Mouse (Mus musculus) heart, postnatal 4 days (tissue): ENCODE results near the gene Duoxa2. TPM values are rescaled to one million over a fixed set of nuclear protein-coding genes. Genes with fewer than 3 reads are reported as not detected.

Source experiments
- total RNA-seq, 2 experiments: library from RNA; stranded (reverse); gene quantifications; 2 replicates each; pipeline ENCODE4 v1.2.3; 2021

Duoxa2 gene
- total RNA-seq, 2 experiments from 2014 or later = 0.16 to 0.21 TPM

Other genes starting within 250 kb of the Duoxa2 start
- 10 to 100 TPM; 12.2 TPM for gene Spg11, start 180.5 kb upstream of the Duoxa2 start, total RNA-seq
- gene B2m, start 151.2 kb upstream of the Duoxa2 start, total RNA-seq = 100 to 1,000 TPM; 114 to 125 TPM
- not detected for gene Trim69, start 138.2 kb upstream of the Duoxa2 start, total RNA-seq
- not detected for gene Patl2, start 112.7 kb upstream of the Duoxa2 start, total RNA-seq
- not detected for gene Terb2, start 112.6 kb upstream of the Duoxa2 start, total RNA-seq
- gene Sord, start 64.2 kb upstream of the Duoxa2 start, total RNA-seq = 10 to 100 TPM; 84.4 to 86.0 TPM
- gene Duox2, start 451 bp upstream of the Duoxa2 start, total RNA-seq = under 1 TPM; 0.55 to 0.59 TPM
- not detected for gene Duoxa1, start 14.8 kb downstream of the Duoxa2 start, total RNA-seq
- gene Duox1, start 16.8 kb downstream of the Duoxa2 start, total RNA-seq = not detected
- gene Shf, start 70.3 kb downstream of the Duoxa2 start, total RNA-seq = 10 to 100 TPM; 10.1 to 11.3 TPM
- gene Slc28a2, start 127.6 kb downstream of the Duoxa2 start, total RNA-seq = 10 to 100 TPM; 18.9 to 19.1 TPM
- under 1 TPM; 0.50 to 0.62 TPM for gene Gm14085, start 186.0 kb downstream of the Duoxa2 start, total RNA-seq